Comparison of ENCODE assay signal across 10 mouse cellular contexts in the genomic region with DNA sequence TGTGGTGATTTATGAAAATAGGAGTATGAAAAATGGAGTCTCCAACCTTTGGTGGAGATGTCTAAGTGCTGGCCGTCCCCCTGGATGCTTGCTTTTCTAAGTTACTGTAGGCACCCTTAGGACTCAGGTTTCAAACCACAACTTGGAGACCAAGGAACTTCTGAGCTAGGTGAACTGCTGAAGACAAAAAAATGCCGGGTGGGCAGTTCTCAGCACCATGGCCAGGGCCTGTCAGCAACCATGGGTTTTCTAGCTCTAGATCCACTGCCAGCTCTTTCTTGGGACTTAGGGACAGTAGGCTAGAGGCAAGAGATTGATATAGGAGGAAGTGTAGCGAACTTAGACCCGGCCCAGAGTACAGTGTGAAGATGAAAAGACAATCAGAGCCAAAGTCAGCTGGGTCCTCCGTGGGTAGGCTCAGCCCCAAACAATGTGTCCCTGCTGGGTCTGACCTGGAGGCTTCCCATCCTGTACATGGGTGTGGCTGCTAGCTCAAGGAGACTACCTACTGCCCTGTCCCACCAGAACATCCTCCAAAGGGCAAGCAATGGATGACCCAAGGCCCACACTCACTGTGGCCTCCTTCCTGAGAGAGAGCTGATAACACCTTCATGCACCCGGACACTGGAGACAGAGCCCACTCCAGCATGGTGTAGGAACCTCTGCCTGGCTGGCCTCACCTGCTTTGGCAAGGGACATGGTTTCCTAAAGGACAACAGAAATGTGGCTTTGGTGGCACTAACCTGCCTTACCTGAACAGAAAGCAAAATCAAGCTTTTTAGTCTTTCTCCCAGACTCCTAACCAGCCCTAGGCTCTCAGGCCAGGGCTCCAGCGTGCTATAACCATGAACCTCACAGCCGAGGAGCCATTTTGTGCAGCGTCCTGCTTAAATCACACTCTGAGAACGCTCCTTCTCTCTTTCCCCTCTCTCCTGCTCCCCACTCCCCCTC. TPM values are rescaled to one million over a fixed set of nuclear protein-coding genes. Genes with fewer than 3 reads are reported as not detected.
DNase-seq lines count a peak whose midpoint lies in the region; ATAC-seq and TF ChIP-seq lines count a peak whose summit lies in the region.
"Had no signal": no experiment of that assay in that cellular context is flagged by ENCODE, and none has a peak within 500 bp of the region (broad histone marks: within the 10 kb centered on the region; RNA-seq: fewer than 3 reads in every experiment).

No protein-coding gene starts in this region.

- peaks cover 31% of the 10 kb centered on the region for H3K4me1 ChIP-seq in kidney, embryonic 15.5 days
- peaks cover 63% of the 10 kb centered on the region for H3K4me1 ChIP-seq in forebrain, embryonic 12.5 days
- H3K4me1 ChIP-seq in midbrain, embryonic 12.5 days = peaks cover 58% of the 10 kb centered on the region
- H3K4me1 ChIP-seq in liver, postnatal 0 days (ENCODE audit: insufficient read depth) = peaks cover 4% of the 10 kb centered on the region; the same call in 1 of the 2 replicates
- H3K4me1 ChIP-seq in kidney, adult 2 months (ENCODE audit: control insufficient read depth, insufficient read depth, low read length) = no peaks in the 10 kb centered on the region

- no peak overlapping the region for H3K27ac ChIP-seq in kidney, embryonic 15.5 days
- H3K27ac ChIP-seq in forebrain, embryonic 12.5 days = peak overlapping the region; percentile 100
- H3K27ac ChIP-seq in midbrain, embryonic 12.5 days (replicated peaks) = peak overlapping the region; percentile 97
- H3K27ac ChIP-seq in liver, postnatal 0 days (ENCODE audit: low read depth) = no peak overlapping the region
- H3K27ac ChIP-seq in kidney, adult 2 months (ENCODE audit: insufficient read depth, low read depth, low read length) = no peak overlapping the region
- H3K27ac ChIP-seq: liver, embryonic 13.5 days had no signal

- DNase-seq in kidney, postnatal 4 days = peak; percentile 49 to 56
- peak; percentile 55 for DNase-seq in cerebellum, adult 11-12 months
- DNase-seq in liver, postnatal 0 days = no peak
- DNase-seq in kidney, adult 2 months = no peak
- DNase-seq: heart, postnatal 36 days; liver, embryonic 13.5 days had no signal

- ATAC-seq in kidney, embryonic 15.5 days (replicated peaks; ENCODE audit: low FRiP score) = no peak
- no peak for ATAC-seq in forebrain, embryonic 12.5 days (ENCODE audit: low FRiP score)
- ATAC-seq in midbrain, embryonic 12.5 days (ENCODE audit: low FRiP score, low read depth) = no peak
- ATAC-seq in erythroid progenitor cell, adult 5-6 weeks (replicated peaks; ENCODE audit: low FRiP score, poor library complexity, severe bottlenecking) = no peak
- ATAC-seq in liver, postnatal 0 days = no peak

- no peak overlapping the region for H3K4me2 ChIP-seq in kidney, embryonic 15.5 days
- H3K4me2 ChIP-seq in forebrain, embryonic 12.5 days = peak overlapping the region; percentile 94
- H3K4me2 ChIP-seq in midbrain, embryonic 12.5 days (replicated peaks) = peak overlapping the region; percentile 77
- no peak overlapping the region for H3K4me2 ChIP-seq in liver, postnatal 0 days (ENCODE audit: low read depth, low read length)
- H3K4me2 ChIP-seq: liver, embryonic 13.5 days had no signal

- no peak for TF ChIP-seq POLR2A in kidney, adult 2 months (IDR thresholded peaks at IDR 0.05; ENCODE audit: low read depth, low read length)

- TF ChIP-seq CTCF in liver, postnatal 0 days (IDR thresholded peaks at IDR 0.05; ENCODE audit: low read depth) = no peak
- TF ChIP-seq CTCF in kidney, adult 2 months (conservative IDR thresholded peaks at IDR 0.05; ENCODE audit: insufficient read depth, insufficient read length, low read depth, low read length) = no peak

- no peaks in the 10 kb centered on the region for H3K36me3 ChIP-seq in kidney, embryonic 15.5 days
- H3K36me3 ChIP-seq in forebrain, embryonic 12.5 days (replicated peaks) = peaks cover 29% of the 10 kb centered on the region
- H3K36me3 ChIP-seq in midbrain, embryonic 12.5 days = peaks cover 2% of the 10 kb centered on the region; the same call in 1 of the 2 replicates
- H3K36me3 ChIP-seq in liver, postnatal 0 days (replicated peaks; ENCODE audit: insufficient read depth, low read length) = no peaks in the 10 kb centered on the region
- H3K36me3 ChIP-seq in kidney, adult 2 months (ENCODE audit: control insufficient read depth, insufficient read depth, low read length) = no peaks in the 10 kb centered on the region
- H3K36me3 ChIP-seq: liver, embryonic 13.5 days had no signal

- H3K9me3 ChIP-seq in kidney, embryonic 15.5 days (replicated peaks) = no peaks in the 10 kb centered on the region
- H3K9me3 ChIP-seq in forebrain, embryonic 12.5 days = no peaks in the 10 kb centered on the region
- no peaks in the 10 kb centered on the region for H3K9me3 ChIP-seq in midbrain, embryonic 12.5 days
- H3K9me3 ChIP-seq in liver, postnatal 0 days (ENCODE audit: low read length) = no peaks in the 10 kb centered on the region
- H3K9me3 ChIP-seq: liver, embryonic 13.5 days had no signal

- WGBS in kidney, embryonic 15.5 days = 4% methylated on average over 10 of the region's 10 CpGs
- WGBS in forebrain, embryonic 12.5 days = 4% methylated on average over 10 of the region's 10 CpGs
- WGBS in midbrain, embryonic 12.5 days = 11% methylated on average over 10 of the region's 10 CpGs
- WGBS in liver, postnatal 0 days (ENCODE audit: insufficient replicate concordance) = 5% methylated on average over 10 of the region's 10 CpGs
- WGBS in kidney, adult 2 months = 6% methylated on average over 10 of the region's 10 CpGs

- H3K27me3 ChIP-seq in kidney, embryonic 15.5 days = peaks cover 100% of the 10 kb centered on the region
- H3K27me3 ChIP-seq in forebrain, embryonic 12.5 days = peaks cover 55% of the 10 kb centered on the region; the same call in 1 of the 2 replicates
- peaks cover 95% of the 10 kb centered on the region for H3K27me3 ChIP-seq in midbrain, embryonic 12.5 days
- peaks cover 100% of the 10 kb centered on the region for H3K27me3 ChIP-seq in liver, postnatal 0 days (ENCODE audit: insufficient read depth, low read length)
- peaks cover 5% of the 10 kb centered on the region for H3K27me3 ChIP-seq in kidney, adult 2 months (replicated peaks; ENCODE audit: control insufficient read depth, insufficient read depth, low read length)

- H3K4me3 ChIP-seq in kidney, embryonic 15.5 days (replicated peaks) = no peak overlapping the region
- peak overlapping the region; percentile 95 for H3K4me3 ChIP-seq in forebrain, embryonic 12.5 days (replicated peaks)
- peak overlapping the region; percentile 65 for H3K4me3 ChIP-seq in midbrain, embryonic 12.5 days
- H3K4me3 ChIP-seq in liver, postnatal 0 days (ENCODE audit: low read depth, low read length) = no peak overlapping the region
- H3K4me3 ChIP-seq in kidney, adult 2 months (ENCODE audit: insufficient read depth, low read depth, low read length) = no peak overlapping the region
- H3K4me3 ChIP-seq: liver, embryonic 13.5 days had no signal

- TF ChIP-seq EP300 in liver, postnatal 0 days (IDR thresholded peaks at IDR 0.05; ENCODE audit: low read depth) = no peak

- no peak overlapping the region for H3K9ac ChIP-seq in kidney, embryonic 15.5 days
- peak overlapping the region; percentile 100 for H3K9ac ChIP-seq in forebrain, embryonic 12.5 days
- peak overlapping the region; percentile 92 for H3K9ac ChIP-seq in midbrain, embryonic 12.5 days (replicated peaks)
- H3K9ac ChIP-seq in liver, postnatal 0 days (replicated peaks) = no peak overlapping the region
- H3K9ac ChIP-seq: liver, embryonic 13.5 days had no signal

RNA-seq across cellular contexts. Expression of a gene that starts 36.3 kb away (rescaled TPM):
- 32.9 and 36.7 TPM in 2 replicates for polyA plus RNA-seq in kidney, embryonic 15.5 days (2015; fragmentation: Nextera tagmentation; extraction: Ambion mirVana)
- 41.7 and 45.1 TPM in 2 replicates for polyA plus RNA-seq in forebrain, embryonic 12.5 days (2016; fragmentation: Nextera tagmentation; extraction: Ambion mirVana)
- 41.2 and 44.5 TPM in 2 replicates for polyA plus RNA-seq in midbrain, embryonic 12.5 days (2016; fragmentation: Nextera tagmentation; extraction: Ambion mirVana)
- total RNA-seq in erythroid progenitor cell, adult 5-6 weeks (2015; ENCODE audit: low replicate concordance) = 14.7 and 28.5 TPM in 2 replicates
- total RNA-seq in erythroid progenitor cell, adult 5-6 weeks (2017; ENCODE audit: low replicate concordance) = 50.2 and 51.1 TPM in 2 replicates
- 19.1 and 24.7 TPM in 2 replicates for polyA plus RNA-seq in liver, postnatal 0 days (2015; fragmentation: Nextera tagmentation; extraction: Ambion mirVana)
- polyA plus RNA-seq in kidney, adult 2 months (2012; rRNA removed) = 33.8 and 35.3 TPM in 2 replicates

Comparison
In these comparisons a context has a peak if more than half of its experiments do, and no peak if none do; other contexts are left out.
1. DNase-seq: peak in kidney, postnatal 4 days (2 of 2) and cerebellum, adult 11-12 months (single experiment); none in liver, postnatal 0 days (single experiment) and kidney, adult 2 months (single experiment).
2. H3K27ac ChIP-seq: peak in forebrain, embryonic 12.5 days (single experiment) and midbrain, embryonic 12.5 days (single experiment); none in kidney, embryonic 15.5 days (single experiment), liver, postnatal 0 days (single experiment) and kidney, adult 2 months (single experiment).
3. H3K4me2 ChIP-seq: peak in forebrain, embryonic 12.5 days (single experiment) and midbrain, embryonic 12.5 days (single experiment); none in kidney, embryonic 15.5 days (single experiment) and liver, postnatal 0 days (single experiment).
4. H3K4me3 ChIP-seq: peak in forebrain, embryonic 12.5 days (single experiment) and midbrain, embryonic 12.5 days (single experiment); none in kidney, embryonic 15.5 days (single experiment), liver, postnatal 0 days (single experiment) and kidney, adult 2 months (single experiment).
5. H3K9ac ChIP-seq: peak in forebrain, embryonic 12.5 days (single experiment) and midbrain, embryonic 12.5 days (single experiment); none in kidney, embryonic 15.5 days (single experiment) and liver, postnatal 0 days (single experiment).